Comparison of ENCODE assay signal across 8 mouse cellular contexts in the genomic region with DNA sequence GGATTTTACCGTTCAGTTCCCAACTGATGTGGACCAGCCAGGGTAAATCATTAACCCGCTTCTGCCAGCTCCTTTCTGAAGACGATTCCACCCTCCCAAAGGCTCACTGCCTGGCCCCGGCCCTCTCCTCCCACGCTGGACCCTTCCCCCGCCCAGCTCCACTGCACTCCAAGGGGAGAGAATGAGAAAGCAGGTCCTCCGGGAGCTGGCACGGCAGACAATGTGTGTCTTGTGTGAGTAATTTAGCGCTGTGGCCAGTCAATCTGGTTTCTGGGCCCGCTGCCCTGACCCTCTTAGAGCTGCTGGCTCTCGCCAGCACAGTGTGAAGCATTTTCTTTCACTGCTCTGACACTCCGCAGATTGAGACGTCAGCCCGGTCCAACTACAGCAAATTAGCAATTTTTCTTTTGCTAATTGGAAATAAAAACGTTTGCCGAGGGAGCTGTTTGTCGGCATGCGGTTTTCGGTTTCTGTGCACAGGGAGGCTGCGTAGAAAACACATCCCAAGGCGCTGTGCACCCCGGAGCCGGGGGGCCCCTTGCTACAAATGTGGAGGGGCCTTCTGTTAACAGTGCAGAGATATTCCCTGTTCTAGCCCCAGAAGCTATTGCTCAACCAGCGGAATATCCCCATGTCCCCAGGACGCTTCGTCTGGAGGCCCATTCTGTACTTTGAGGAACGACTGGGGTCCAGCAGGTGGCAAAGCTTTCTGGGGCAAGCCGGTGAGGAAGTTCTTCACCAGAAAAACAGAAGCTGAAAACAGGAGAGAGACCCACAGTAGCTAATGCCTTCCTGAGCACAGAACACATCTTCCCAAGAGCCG.
DNase-seq lines count a peak whose midpoint lies in the region; ATAC-seq lines count a peak whose summit lies in the region.

No protein-coding gene starts in this region.

- no peaks in the 10 kb centered on the region; the same call in 1 of the 2 replicates for H3K27me3 ChIP-seq in forebrain, embryonic 15.5 days
- no peaks in the 10 kb centered on the region for H3K27me3 ChIP-seq in heart, embryonic 16.5 days (ENCODE audit: control insufficient read depth, insufficient read depth, low read length)
- no peaks in the 10 kb centered on the region; the same call in 1 of the 2 replicates for H3K27me3 ChIP-seq in limb, embryonic 13.5 days
- peaks cover 57% of the 10 kb centered on the region for H3K27me3 ChIP-seq in midbrain, embryonic 14.5 days (ENCODE audit: control insufficient read depth, insufficient read depth, low read length)

- H3K4me2 ChIP-seq in forebrain, embryonic 15.5 days (replicated peaks) = peak overlapping the region; percentile 39
- peak overlapping the region; percentile 19; the same call in 1 of the 2 replicates for H3K4me2 ChIP-seq in heart, embryonic 16.5 days (ENCODE audit: low read depth, low read length)
- H3K4me2 ChIP-seq in limb, embryonic 13.5 days (replicated peaks) = peak overlapping the region; percentile 27
- H3K4me2 ChIP-seq in midbrain, embryonic 14.5 days (ENCODE audit: low read length) = peak overlapping the region; percentile 27

- H3K4me1 ChIP-seq in forebrain, embryonic 15.5 days = peaks cover 85% of the 10 kb centered on the region
- H3K4me1 ChIP-seq in heart, embryonic 16.5 days (ENCODE audit: control insufficient read depth, insufficient read depth, low read length) = peaks cover 70% of the 10 kb centered on the region
- peaks cover 75% of the 10 kb centered on the region for H3K4me1 ChIP-seq in limb, embryonic 13.5 days
- H3K4me1 ChIP-seq in midbrain, embryonic 14.5 days (ENCODE audit: control insufficient read depth, insufficient read depth, low read length) = peaks cover 72% of the 10 kb centered on the region

- 4% methylated on average over 29 of the region's 29 CpGs for WGBS in forebrain, embryonic 15.5 days
- WGBS in heart, embryonic 16.5 days = 36% methylated on average over 29 of the region's 29 CpGs
- WGBS in limb, embryonic 13.5 days = 34% methylated on average over 29 of the region's 29 CpGs
- WGBS in midbrain, embryonic 14.5 days = 17% methylated on average over 29 of the region's 29 CpGs

- peak; percentile 89 for ATAC-seq in forebrain, embryonic 15.5 days (replicated peaks)
- peak; percentile 35 for ATAC-seq in heart, embryonic 16.5 days (replicated peaks; ENCODE audit: extremely low read depth, insufficient read depth, low FRiP score)
- no peak for ATAC-seq in limb, embryonic 13.5 days (ENCODE audit: low FRiP score, low read depth)
- peak; percentile 74 for ATAC-seq in midbrain, embryonic 14.5 days (ENCODE audit: low FRiP score, low TSS enrichment)
- ATAC-seq in monocyte, adult 5-6 weeks (replicated peaks; ENCODE audit: insufficient number of reproducible peaks, low FRiP score, low TSS enrichment, poor library complexity, severe bottlenecking) = no peak

- peak overlapping the region; percentile 22; the same call in 1 of the 2 replicates for H3K9ac ChIP-seq in forebrain, embryonic 15.5 days (replicated peaks)
- H3K9ac ChIP-seq in heart, embryonic 16.5 days (ENCODE audit: low read length) = peak overlapping the region; percentile 36
- 0 out of 2 replicates have a peak overlapping the region, but pooled peaks have one; percentile 31 for H3K9ac ChIP-seq in limb, embryonic 13.5 days
- no peak overlapping the region; the same call in 1 of the 2 replicates for H3K9ac ChIP-seq in midbrain, embryonic 14.5 days (replicated peaks; ENCODE audit: low read length)

- H3K27ac ChIP-seq in forebrain, embryonic 15.5 days (replicated peaks) = peak overlapping the region; percentile 93
- H3K27ac ChIP-seq in heart, embryonic 16.5 days (ENCODE audit: low read length) = peak overlapping the region; percentile 92
- peak overlapping the region; percentile 35; the same call in 1 of the 2 replicates for H3K27ac ChIP-seq in limb, embryonic 13.5 days
- H3K27ac ChIP-seq in midbrain, embryonic 14.5 days (replicated peaks; ENCODE audit: low read depth, low read length) = peak overlapping the region; percentile 41; the same call in 1 of the 2 replicates

- peak; percentile 96 to 98 for DNase-seq in cerebellum, postnatal 10 days
- DNase-seq in kidney, postnatal 10 days = peak; percentile 80
- DNase-seq in midbrain, embryonic 14.5 days = peak; percentile 87
- DNase-seq in telencephalon, adult 2 months (ENCODE audit: low read depth, low spot score) = peak; percentile 50

- H3K36me3 ChIP-seq in forebrain, embryonic 15.5 days = no peaks in the 10 kb centered on the region
- H3K36me3 ChIP-seq in heart, embryonic 16.5 days (ENCODE audit: control insufficient read depth, insufficient read depth) = no peaks in the 10 kb centered on the region
- H3K36me3 ChIP-seq in limb, embryonic 13.5 days = no peaks in the 10 kb centered on the region; the same call in 1 of the 2 replicates
- no peaks in the 10 kb centered on the region for H3K36me3 ChIP-seq in midbrain, embryonic 14.5 days (ENCODE audit: control insufficient read depth, insufficient read depth, low read length)

- peak overlapping the region; percentile 9 for H3K4me3 ChIP-seq in forebrain, embryonic 15.5 days
- no peak overlapping the region for H3K4me3 ChIP-seq in heart, embryonic 16.5 days (ENCODE audit: low read length)
- H3K4me3 ChIP-seq in limb, embryonic 13.5 days = no peak overlapping the region
- no peak overlapping the region for H3K4me3 ChIP-seq in midbrain, embryonic 14.5 days (replicated peaks; ENCODE audit: low read depth, low read length)

- H3K9me3 ChIP-seq in forebrain, embryonic 15.5 days = no peaks in the 10 kb centered on the region
- no peaks in the 10 kb centered on the region for H3K9me3 ChIP-seq in heart, embryonic 16.5 days (replicated peaks; ENCODE audit: control insufficient read depth, low read length)
- no peaks in the 10 kb centered on the region for H3K9me3 ChIP-seq in limb, embryonic 13.5 days
- H3K9me3 ChIP-seq in midbrain, embryonic 14.5 days (ENCODE audit: control insufficient read depth, low read length) = no peaks in the 10 kb centered on the region

Comparison
In these comparisons a context has a peak if more than half of its experiments do, and no peak if none do; other contexts are left out.
1. ATAC-seq: peak in forebrain, embryonic 15.5 days (single experiment), heart, embryonic 16.5 days (single experiment) and midbrain, embryonic 14.5 days (single experiment); none in limb, embryonic 13.5 days (single experiment) and monocyte, adult 5-6 weeks (single experiment).
2. H3K27ac ChIP-seq: peak in every context shown above with its lines; median percentile 93 in forebrain, embryonic 15.5 days; 92 in heart, embryonic 16.5 days; 41 in midbrain, embryonic 14.5 days; 35 in limb, embryonic 13.5 days.
3. Peak in every context shown above with its lines, with median percentiles within 50 percentile points of each other: DNase-seq and H3K4me2 ChIP-seq.